Comparison of ENCODE assay signal across 15 mouse cellular contexts in the genomic region with DNA sequence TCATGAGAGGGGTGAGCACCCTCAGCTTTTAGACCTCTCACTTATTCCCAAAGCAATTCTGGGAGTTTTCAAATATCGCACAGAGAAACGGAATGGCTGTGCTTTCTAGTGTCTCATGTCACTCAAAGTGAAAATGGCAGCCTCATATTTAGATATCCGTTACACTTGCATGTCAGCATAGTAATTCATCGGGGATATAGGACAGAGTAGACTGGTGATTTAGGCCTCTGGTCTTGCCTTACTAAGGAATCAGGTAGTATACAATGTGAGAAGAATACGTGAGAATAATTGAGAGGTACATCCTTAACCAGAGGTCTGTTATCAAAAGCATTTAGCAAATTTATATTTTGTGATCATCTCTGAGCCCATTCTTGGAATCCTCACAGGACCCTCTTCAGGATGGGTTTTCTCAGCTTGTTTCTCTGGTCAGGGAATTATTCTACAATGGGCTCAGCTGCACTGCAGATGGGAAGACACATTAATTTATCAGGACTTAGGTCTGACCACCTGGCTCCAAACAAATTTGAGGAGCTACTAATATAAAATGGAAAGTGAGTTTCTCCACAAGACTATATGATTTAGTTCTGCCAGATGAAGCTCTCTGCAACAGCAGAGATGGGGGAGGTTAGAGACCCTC.
"Had no signal": no experiment of that assay in that cellular context is flagged by ENCODE, and none has a peak within 500 bp of the region (broad histone marks: within the 10 kb centered on the region; RNA-seq: fewer than 3 reads in every experiment).

No protein-coding gene starts in this region.

- H3K27ac ChIP-seq: kidney, embryonic 15.5 days; limb, embryonic 15.5 days; liver, embryonic 12.5 days; stomach, postnatal 0 days had no signal

- H3K9me3 ChIP-seq: kidney, embryonic 15.5 days; limb, embryonic 15.5 days; liver, embryonic 12.5 days had no signal

- H3K4me2 ChIP-seq: kidney, embryonic 15.5 days; limb, embryonic 15.5 days; liver, embryonic 12.5 days; lung, embryonic 14.5 days had no signal

- H3K27me3 ChIP-seq: kidney, embryonic 15.5 days; limb, embryonic 15.5 days; liver, embryonic 12.5 days had no signal

- DNase-seq: kidney, adult 2 months; kidney, postnatal 14 days; layer of hippocampus, postnatal 36 days; lung, embryonic 14.5 days; lung, postnatal 10 days; lung, postnatal 4 days; right cerebral cortex, adult 18-20 months; right cerebral cortex, postnatal 25 days; thymus, postnatal 4 days had no signal

- ATAC-seq: intestine, embryonic 16.5 days; liver, embryonic 12.5 days had no signal

- H3K36me3 ChIP-seq: kidney, embryonic 15.5 days; limb, embryonic 15.5 days; liver, embryonic 12.5 days had no signal

- H3K4me1 ChIP-seq: kidney, embryonic 15.5 days; limb, embryonic 15.5 days; liver, embryonic 12.5 days had no signal

- H3K9ac ChIP-seq: kidney, embryonic 15.5 days; limb, embryonic 15.5 days; liver, embryonic 12.5 days; lung, embryonic 14.5 days had no signal

- H3K4me3 ChIP-seq: kidney, embryonic 15.5 days; limb, embryonic 15.5 days; liver, embryonic 12.5 days; myocyte had no signal
